Mouse (Mus musculus) A20 (cell line): ENCODE data around the gene Olfr808.

ENCODE experiments used
- DNase-seq: peaks from one replicate; pipeline ENCODE4 v3.0.0-alpha.2; 2011; ENCODE audit warnings: low read depth, low spot score

The Olfr808 gene

DNA sequence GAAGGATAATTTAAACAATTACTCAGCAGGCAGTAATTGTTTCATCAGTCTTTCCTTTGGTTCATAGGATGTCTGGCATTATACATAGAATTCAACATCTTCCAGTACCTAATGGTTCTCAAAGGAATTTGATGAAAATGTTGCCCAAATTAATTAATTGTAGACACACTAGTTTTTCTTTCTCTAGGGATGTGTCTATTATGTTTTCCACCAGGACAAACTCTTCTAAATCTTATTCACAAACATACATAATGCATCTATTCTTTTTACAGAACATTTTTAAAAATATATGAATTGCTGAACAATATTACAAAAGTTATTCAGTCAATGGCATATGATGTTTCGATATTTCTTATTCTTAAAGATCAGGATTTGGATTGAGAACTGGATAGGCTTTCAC is at the start of gene Olfr808:
Gene Olfr808, plus strand, starts transcription at position 301 of the 400 bp plus-strand sequence.
- no peak for DNase-seq

DNA sequence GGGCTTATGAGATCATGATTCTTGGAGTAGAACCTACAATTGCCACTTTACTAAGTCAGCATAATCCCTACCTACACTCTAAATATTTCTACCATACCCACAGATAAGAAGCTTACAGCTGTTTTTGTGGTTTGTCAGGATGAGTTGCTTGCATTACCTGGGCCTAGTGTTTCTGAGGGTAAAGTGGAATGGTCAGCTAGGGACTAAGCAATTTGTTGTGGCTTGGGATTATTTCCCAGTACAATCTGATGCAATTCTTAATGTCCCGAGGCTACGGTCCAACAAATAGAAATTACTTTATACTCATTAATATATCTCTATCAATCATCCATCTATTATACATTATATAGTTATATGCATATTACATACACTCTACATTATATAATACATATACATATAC is 36.0 kb upstream of the Olfr808 start, which contains the start of gene Olfr805:
Gene Olfr805, minus strand, starts transcription at position 101 of the 400 bp plus-strand sequence.
- no peak for DNase-seq

DNA sequence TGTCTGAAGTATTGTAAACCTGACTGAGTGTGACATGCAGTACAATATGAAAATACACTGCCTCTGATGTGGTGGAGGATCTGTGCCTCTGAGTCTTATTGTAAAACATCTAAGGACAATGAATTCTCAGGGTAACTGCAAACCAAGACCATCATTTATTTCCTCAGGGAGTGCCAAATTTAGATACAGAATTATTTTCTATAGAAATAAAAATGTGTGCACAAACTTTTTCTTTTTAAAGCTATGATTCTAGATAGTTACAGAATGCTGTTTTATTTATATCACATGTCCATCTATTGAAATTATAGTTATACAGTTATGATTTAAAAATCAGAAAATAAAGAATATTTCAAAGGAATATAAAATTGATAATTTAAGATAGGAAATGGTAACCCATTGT is 23.5 kb upstream of the Olfr808 start, which contains the start of gene Olfr806:
Gene Olfr806, minus strand, starts transcription at position 101 of the 400 bp plus-strand sequence.
- DNase-seq, result no peak

DNA sequence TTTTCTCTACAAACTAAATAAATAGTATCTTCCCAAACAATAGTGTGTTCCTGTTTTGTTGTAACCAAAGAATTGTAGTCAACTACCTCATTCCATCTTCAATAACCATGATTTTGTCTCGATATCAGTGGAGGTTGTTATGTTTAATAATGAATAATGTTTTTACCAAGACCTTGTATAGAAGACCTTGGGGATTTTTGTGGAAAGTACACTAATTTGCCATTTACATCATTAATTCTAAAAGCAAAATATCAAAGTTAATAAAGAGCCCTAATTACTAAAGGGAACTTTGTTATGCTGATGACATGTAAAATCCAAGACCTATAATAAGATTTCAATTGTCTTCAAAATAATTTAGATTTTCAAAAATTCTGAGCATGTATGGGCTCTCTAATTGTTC is 7.6 kb upstream of the Olfr808 start, which contains the start of gene Olfr807:
Gene Olfr807, minus strand, starts transcription at position 101 of the 400 bp plus-strand sequence.
- no peak for DNase-seq

DNA sequence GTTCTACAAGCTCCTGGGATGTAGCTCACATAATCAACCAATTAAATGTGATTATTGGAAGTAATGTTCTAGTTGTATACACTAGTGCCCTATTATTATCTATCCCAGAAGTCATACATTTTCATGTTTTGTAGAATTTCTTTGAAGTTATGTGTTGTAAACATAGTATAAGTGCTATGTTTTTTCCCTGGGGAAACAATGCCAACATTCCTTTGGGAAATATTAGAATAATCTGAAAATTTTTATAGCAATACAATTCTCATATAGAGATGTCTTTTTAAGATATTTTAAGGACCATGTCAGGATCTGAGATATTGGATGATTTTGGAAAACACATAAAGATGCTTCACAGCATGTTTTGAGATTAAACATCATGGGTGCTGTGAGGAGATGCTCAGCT is 9.1 kb downstream of the Olfr808 start, which contains the start of gene Olfr809:
Gene Olfr809, plus strand, starts transcription at position 301 of the 400 bp plus-strand sequence.
- no peak for DNase-seq

DNA sequence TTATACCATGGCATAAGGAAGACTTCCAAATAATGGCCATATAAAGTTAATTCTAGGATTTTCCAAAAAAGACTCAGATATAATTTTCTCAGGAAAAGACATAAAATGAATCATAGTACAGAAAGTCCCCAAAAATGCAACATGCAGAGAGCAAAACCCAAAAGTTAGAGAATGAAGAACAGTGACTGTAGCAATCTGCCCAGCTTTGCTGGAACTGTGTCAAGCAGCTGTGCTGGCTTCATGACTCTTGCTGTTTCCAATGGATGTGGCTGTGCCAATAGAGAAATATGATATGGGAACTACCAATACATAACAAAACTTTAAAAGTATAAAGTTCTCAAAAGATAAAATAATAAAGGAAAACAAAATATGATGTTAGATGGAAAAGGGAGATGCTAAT is 12.8 kb downstream of the Olfr808 start:
- DNase-seq, result no peak

DNA sequence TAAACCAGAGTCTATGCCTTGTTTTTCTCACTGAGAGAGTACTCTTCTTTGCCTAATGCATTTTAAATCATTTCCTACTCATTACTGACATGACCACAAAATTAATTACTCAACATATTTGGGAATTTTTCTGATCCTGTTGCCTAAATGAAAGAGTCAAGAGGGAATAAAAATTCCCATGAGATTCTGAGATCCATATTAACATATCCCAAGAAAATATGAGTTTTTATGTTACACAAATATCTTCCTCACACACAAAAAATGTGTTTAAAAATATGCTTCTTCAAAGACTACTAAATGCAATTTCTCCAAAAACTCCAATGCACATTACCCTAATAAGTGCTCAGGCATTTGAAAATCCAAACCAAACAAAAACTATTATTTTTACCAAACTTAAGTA is 29.5 kb downstream of the Olfr808 start, which contains the start of gene Olfr810:
Gene Olfr810, minus strand, starts transcription at position 101 of the 400 bp plus-strand sequence.
- DNase-seq, result no peak

DNA sequence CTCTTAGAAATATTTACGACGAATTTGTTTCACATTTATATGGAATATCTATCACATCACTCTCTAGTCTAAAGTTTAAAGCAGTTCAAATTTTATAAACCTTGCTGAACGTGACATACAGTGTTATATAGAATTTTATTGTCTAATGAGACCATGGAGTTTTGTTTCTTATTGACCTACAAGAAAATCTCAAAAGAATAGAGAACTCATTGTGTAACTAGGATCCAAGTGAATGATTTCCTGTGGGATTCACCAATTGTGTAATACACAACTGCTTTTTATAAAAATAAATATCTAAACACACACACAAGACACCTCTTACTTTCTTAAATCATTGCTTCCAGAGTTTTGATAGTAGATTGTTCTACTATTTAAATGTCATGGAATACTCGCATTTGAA is 39.0 kb downstream of the Olfr808 start, which contains the start of gene Olfr811:
Gene Olfr811, minus strand, starts transcription at position 101 of the 400 bp plus-strand sequence.
- DNase-seq, result no peak
